Mouse (Mus musculus): ENCODE results near the gene Gpm6a. TPM values are rescaled to one million over a fixed set of nuclear protein-coding genes. Genes with fewer than 3 reads are reported as not detected.

Gene Gpm6a
- polyA plus RNA-seq, 1 experiment from 2014 or later, result 610 TPM

- Histone ChIP-seq H3K4me2 (ENCODE audit: low read depth, low read length) (no peak overlapping the region), H3K4me1 (ENCODE audit: control insufficient read depth, insufficient read depth, low read length) (no peaks in the 10 kb centered on the region), H3K27me3 (ENCODE audit: control insufficient read depth, insufficient read depth, low read length) (no peaks in the 10 kb centered on the region), H3K36me3 (ENCODE audit: control insufficient read depth, insufficient read depth, low read length) (no peaks in the 10 kb centered on the region), H3K9me3 (ENCODE audit: control insufficient read depth, low read length) (no peaks in the 10 kb centered on the region), H3K27ac (ENCODE audit: low read depth, low read length) (no peak overlapping the region), H3K4me3 (ENCODE audit: low read depth, low read length) (no peak overlapping the region), H3K9ac (replicated peaks; ENCODE audit: low read depth, low read length) (no peak overlapping the region)
- ATAC-seq (ENCODE audit: low read depth), result peak; percentile 47; the same call in 1 of the 2 replicates
- WGBS, result 76% methylated on average over 2 of the region's 2 CpGs
Observed at GRCm38 (mm10) chr8:55103065-55103464, 148.4 kb downstream of the Gpm6a start.

GRCm38 (mm10) chr8:55103891-55104481 lies 149.3 kb downstream of the Gpm6a start:
- H3K9me3 ChIP-seq (ENCODE audit: control insufficient read depth, low read length), result no peaks in the 10 kb centered on the region
- WGBS, result 40% methylated on average over 3 of the region's 3 CpGs
- no peak overlapping the region for H3K4me3 ChIP-seq (ENCODE audit: low read depth, low read length)
- no peak overlapping the region for H3K4me2 ChIP-seq (ENCODE audit: low read depth, low read length)
- no peak overlapping the region for H3K9ac ChIP-seq (replicated peaks; ENCODE audit: low read depth, low read length)
- H3K27me3 ChIP-seq (ENCODE audit: control insufficient read depth, insufficient read depth, low read length), result no peaks in the 10 kb centered on the region
- H3K36me3 ChIP-seq (ENCODE audit: control insufficient read depth, insufficient read depth, low read length), result no peaks in the 10 kb centered on the region
- H3K27ac ChIP-seq (ENCODE audit: low read depth, low read length), result no peak overlapping the region
- peak; percentile 74; the same call in 1 of the 2 replicates for ATAC-seq (ENCODE audit: low read depth)
- H3K4me1 ChIP-seq (ENCODE audit: control insufficient read depth, insufficient read depth, low read length), result no peaks in the 10 kb centered on the region

Other genes starting within 250 kb of the Gpm6a start
- gene Wdr17, start 67.7 kb upstream of the Gpm6a start, polyA plus RNA-seq (2014; fragmentation: Nextera tagmentation; extraction: Ambion mirVana), result 10.2 and 15.1 TPM in 2 replicates